Mouse (Mus musculus) liver, adult 2 months (tissue): ENCODE results near the gene Gm17545.

ENCODE experiments used
- CTCF ChIP-seq: fragments of 200-500 bp; IDR thresholded peaks from 2 replicates; pipeline ENCODE4 v1.5.1; 2011; ENCODE audit warnings: low read depth, low read length, control low read depth
- POLR2A ChIP-seq: fragments of 200-500 bp; IDR thresholded peaks from 2 replicates; pipeline ENCODE4 v1.6.1; 2011; ENCODE audit warnings: low read length, control low read depth; ENCODE audit not compliant: insufficient read depth; ENCODE audit errors: extremely low read depth

GRCm38 (mm10) chr9:22467371-22468169, 13.5 kb downstream of the Gm17545 start:
- TF ChIP-seq POLR2A (no peak), CTCF (no peak)
